Mouse (Mus musculus) forebrain, embryonic 16.5 days (tissue): ENCODE data around the gene Gm43064. TPM values are rescaled to one million over a fixed set of nuclear protein-coding genes. Genes with fewer than 3 reads are reported as not detected.

Experiments used
- ATAC-seq: fragments of 200-750 bp; cut with Nextera tagmentation; 2 replicates; pipeline ENCODE4 v1.8.0; 2017; ENCODE audit warnings: mild to moderate bottlenecking, moderate library complexity
- H3K27ac ChIP-seq: fragments of 300-500 bp; sonication (generic); 2 replicates; pipeline ENCODE4 v1.5.1; 2014; ENCODE audit warnings: low read length, control low read depth
- H3K27me3 ChIP-seq: fragments of 300-500 bp; sonication (generic); replicated peaks from 2 replicates; pipeline ENCODE4 v1.6.1; 2014; ENCODE audit warnings: low read length; ENCODE audit not compliant: control insufficient read depth, insufficient read depth
- H3K36me3 ChIP-seq: fragments of 300-500 bp; sonication (generic); 2 replicates; pipeline ENCODE4 v1.6.1; 2014; ENCODE audit not compliant: control insufficient read depth, insufficient read depth
- H3K4me1 ChIP-seq: fragments of 300-500 bp; sonication (generic); replicated peaks from 2 replicates; pipeline ENCODE4 v1.6.1; 2014; ENCODE audit warnings: low read length; ENCODE audit not compliant: control insufficient read depth, insufficient read depth
- H3K4me2 ChIP-seq: fragments of 300-500 bp; sonication (generic); 2 replicates; pipeline ENCODE4 v1.6.1; 2014; ENCODE audit warnings: mild to moderate bottlenecking, low read length, control low read depth
- H3K4me3 ChIP-seq: fragments of 300-500 bp; sonication (generic); replicated peaks from 2 replicates; pipeline ENCODE4 v1.5.1; 2014; ENCODE audit warnings: mild to moderate bottlenecking, low read length, control low read depth
- H3K9ac ChIP-seq: fragments of 300-500 bp; sonication (generic); replicated peaks from 2 replicates; pipeline ENCODE4 v1.6.1; 2014; ENCODE audit warnings: low read depth, low read length, control low read depth
- H3K9me3 ChIP-seq: fragments of 300-500 bp; sonication (generic); 2 replicates; pipeline ENCODE4 v1.6.1; 2016; ENCODE audit warnings: low read length; ENCODE audit not compliant: control insufficient read depth
- WGBS: fragments of 180-500 bp; shearing (Covaris S2); extraction: QIAGEN DNeasy Blood & Tissue Kit; methylation state at CpG from one replicate; pipeline ENCODE4 v1.1.7; 2014; 5-methylcytosine and 5-hydroxymethylcytosine counted together
- polyA plus RNA-seq: library from polyadenylated mRNA; unstranded; fragments of >200 nt; fragmentation: Nextera tagmentation; extraction: Ambion mirVana; gene quantifications from 2 replicates; pipeline ENCODE4 v1.2.1, GENCODE M21; 2015

The Gm43064 gene
- polyA plus RNA-seq, 1 experiment from 2014 or later: 0.13 TPM

GRCm38 (mm10) chr3:103858881-103859801 lies 49.8 kb downstream of the Gm43064 start, which contains the start of gene Ptpn22:
Gene Ptpn22, plus strand, starts transcription at chr3:103859795.
- ATAC-seq: no peak
- Histone ChIP-seq H3K4me3 (no peak within 1 kb of the TSS), H3K27me3 (no peaks in the 10 kb centered on the region), H3K4me1 (no peaks in the 10 kb centered on the region), H3K36me3 (no peaks in the 10 kb centered on the region), H3K9me3 (no peaks in the 10 kb centered on the region), H3K4me2 (no peak within 1 kb of the TSS), H3K9ac (no peak within 1 kb of the TSS), H3K27ac (no peak within 1 kb of the TSS)
- WGBS: 79% methylated on average over 12 of the region's 12 CpGs

GRCm38 (mm10) chr3:103859851-103860391 lies 50.5 kb downstream of the Gm43064 start:
- Histone ChIP-seq H3K36me3 (no peaks in the 10 kb centered on the region), H3K4me1 (no peaks in the 10 kb centered on the region), H3K4me2 (no peak overlapping the region), H3K27ac (no peak overlapping the region), H3K27me3 (no peaks in the 10 kb centered on the region), H3K4me3 (no peak overlapping the region), H3K9me3 (no peaks in the 10 kb centered on the region), H3K9ac (no peak overlapping the region)
- WGBS: 54% methylated on average over 6 of the region's 6 CpGs
- ATAC-seq: no peak

GRCm38 (mm10) chr3:103862721-103863220 lies 53.4 kb downstream of the Gm43064 start:
- Histone ChIP-seq H3K36me3 (no peaks in the 10 kb centered on the region), H3K4me3 (no peak overlapping the region), H3K9ac (no peak overlapping the region), H3K4me1 (no peaks in the 10 kb centered on the region), H3K27ac (no peak overlapping the region), H3K27me3 (no peaks in the 10 kb centered on the region), H3K4me2 (no peak overlapping the region), H3K9me3 (no peaks in the 10 kb centered on the region)
- no peak for ATAC-seq
- 88% methylated on average over 4 of the region's 4 CpGs for WGBS

DNA sequence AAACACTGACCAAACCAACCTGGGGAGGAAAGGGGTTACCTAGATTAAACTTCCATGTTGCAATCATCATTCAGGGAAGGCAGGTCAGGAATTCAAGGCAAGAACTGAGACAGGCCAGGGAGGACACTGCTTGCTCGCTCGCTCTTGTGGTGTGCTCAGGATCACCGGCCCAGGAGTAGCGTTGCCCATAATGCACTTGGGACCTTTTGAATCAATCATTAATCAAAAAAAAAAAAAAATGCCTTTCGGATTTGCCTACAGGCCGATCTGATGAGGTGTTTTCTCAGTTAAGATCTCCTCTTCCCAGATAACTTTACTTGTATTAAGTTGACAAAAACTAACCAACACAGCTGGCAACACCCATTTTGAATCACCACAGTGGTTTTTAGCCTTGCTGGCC lies 54.8 kb downstream of the Gm43064 start:
- no peak overlapping the region for H3K4me3 ChIP-seq
- H3K27ac ChIP-seq: no peak overlapping the region
- H3K4me2 ChIP-seq: no peak overlapping the region
- no peak overlapping the region for H3K9ac ChIP-seq
- no peaks in the 10 kb centered on the region for H3K27me3 ChIP-seq
- WGBS: 90% methylated on average over 6 of the region's 6 CpGs
- H3K4me1 ChIP-seq: no peaks in the 10 kb centered on the region
- no peak for ATAC-seq
- no peaks in the 10 kb centered on the region for H3K36me3 ChIP-seq
- H3K9me3 ChIP-seq: no peaks in the 10 kb centered on the region

DNA sequence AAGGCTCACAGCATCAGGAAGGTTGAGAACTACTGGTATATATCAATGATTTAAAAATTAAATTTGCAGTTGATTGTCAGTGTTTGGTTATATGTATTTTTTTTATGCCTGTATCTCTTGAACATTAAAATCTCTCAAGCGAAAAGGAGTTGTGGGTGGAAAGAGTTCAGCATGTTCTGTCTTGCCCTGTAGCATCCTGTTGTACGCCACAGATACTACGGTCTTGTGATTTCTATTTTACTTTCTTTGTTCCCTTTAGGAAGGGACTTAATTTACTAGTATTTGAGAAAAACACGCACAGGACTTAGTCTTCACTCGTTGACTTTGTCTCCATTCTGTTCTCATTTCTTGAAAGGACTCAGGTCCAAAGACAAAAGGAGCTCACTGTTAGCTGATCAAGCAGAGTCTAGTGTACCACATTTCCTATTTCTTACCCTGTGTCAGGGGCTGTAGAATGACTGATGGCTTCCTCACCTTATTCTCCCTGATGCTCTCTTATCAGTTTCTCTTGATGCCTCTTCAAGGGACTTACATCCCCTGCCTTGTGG lies 58.1 kb downstream of the Gm43064 start:
- Histone ChIP-seq H3K36me3 (no peaks in the 10 kb centered on the region), H3K27me3 (no peaks in the 10 kb centered on the region)
- 92% methylated on average over 5 of the region's 5 CpGs for WGBS

GRCm38 (mm10) chr3:103868008-103868407 lies 58.6 kb downstream of the Gm43064 start:
- Histone ChIP-seq H3K27me3 (no peaks in the 10 kb centered on the region), H3K4me2 (no peak overlapping the region), H3K9ac (no peak overlapping the region), H3K36me3 (no peaks in the 10 kb centered on the region), H3K9me3 (no peaks in the 10 kb centered on the region), H3K4me3 (no peak overlapping the region), H3K27ac (no peak overlapping the region), H3K4me1 (no peaks in the 10 kb centered on the region)
- ATAC-seq: no peak
- WGBS: 91% methylated on average over 4 of the region's 4 CpGs

More for the DNA sequence above, 58.1 kb downstream of the Gm43064 start:
- H3K4me3 ChIP-seq: no peak overlapping the region
- H3K4me1 ChIP-seq: no peaks in the 10 kb centered on the region
- H3K9me3 ChIP-seq: no peaks in the 10 kb centered on the region
- H3K4me2 ChIP-seq: no peak overlapping the region
- no peak overlapping the region for H3K27ac ChIP-seq
- H3K9ac ChIP-seq: no peak overlapping the region
- no peak for ATAC-seq

DNA sequence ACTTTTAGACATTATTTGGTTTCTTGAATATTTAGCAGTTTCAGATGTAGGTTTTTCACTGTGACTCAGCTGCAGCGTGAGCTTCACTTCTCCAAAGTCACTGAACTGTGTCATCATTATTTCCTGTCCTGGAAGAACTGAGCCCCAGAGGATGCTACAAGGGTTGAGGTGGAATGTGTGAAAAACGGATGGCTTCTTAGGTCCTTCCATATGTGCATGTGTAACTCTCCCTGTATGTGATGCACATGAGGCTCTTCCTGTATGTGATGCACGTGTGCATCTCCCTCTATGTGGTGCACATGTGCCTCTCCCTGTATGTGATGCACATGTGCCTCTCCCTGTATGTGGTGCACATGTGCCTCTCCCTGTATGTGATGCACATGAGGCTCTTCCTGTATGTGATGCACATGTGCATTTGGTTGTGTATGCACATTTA lies 63.3 kb downstream of the Gm43064 start:
- H3K4me3 ChIP-seq: no peak overlapping the region
- no peak overlapping the region for H3K27ac ChIP-seq
- H3K36me3 ChIP-seq: no peaks in the 10 kb centered on the region
- H3K4me1 ChIP-seq: no peaks in the 10 kb centered on the region
- H3K4me2 ChIP-seq: no peak overlapping the region
- H3K27me3 ChIP-seq: no peaks in the 10 kb centered on the region
- H3K9ac ChIP-seq: no peak overlapping the region
- H3K9me3 ChIP-seq: no peaks in the 10 kb centered on the region
- no peak for ATAC-seq
- WGBS: 72% methylated on average over 3 of the region's 3 CpGs

GRCm38 (mm10) chr3:103874329-103874728 lies 65.0 kb downstream of the Gm43064 start:
- Histone ChIP-seq H3K4me2 (no peak overlapping the region), H3K9me3 (no peaks in the 10 kb centered on the region), H3K27ac (no peak overlapping the region), H3K9ac (no peak overlapping the region), H3K36me3 (no peaks in the 10 kb centered on the region), H3K4me1 (no peaks in the 10 kb centered on the region), H3K4me3 (no peak overlapping the region), H3K27me3 (no peaks in the 10 kb centered on the region)
- ATAC-seq: no peak
- WGBS: 72% methylated on average over 7 of the region's 7 CpGs

DNA sequence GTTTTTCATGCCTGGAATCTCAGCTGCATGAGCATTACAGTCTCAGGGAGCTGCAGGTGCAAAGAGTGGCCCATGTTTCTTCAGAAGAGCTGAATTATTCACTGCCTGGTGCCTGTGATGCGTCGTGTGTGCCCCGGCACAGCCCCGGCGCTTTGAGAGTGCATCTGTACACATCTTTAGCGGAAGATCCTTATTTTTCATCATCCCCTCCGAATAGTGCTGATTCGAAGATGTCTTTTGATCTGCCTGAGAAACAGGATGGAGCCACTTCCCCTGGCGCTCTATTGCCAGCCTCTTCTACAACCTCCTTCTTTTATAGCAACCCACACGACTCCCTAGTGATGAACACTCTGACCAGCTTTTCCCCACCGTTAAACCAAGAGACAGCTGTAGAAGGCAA lies 76.6 kb downstream of the Gm43064 start:
- WGBS: 78% methylated on average over 11 of the region's 11 CpGs
- H3K4me2 ChIP-seq: no peak overlapping the region

More for the DNA sequence above, 76.6 kb downstream of the Gm43064 start:
- Histone ChIP-seq H3K36me3 (no peaks in the 10 kb centered on the region), H3K4me3 (no peak overlapping the region), H3K27ac (no peak overlapping the region), H3K27me3 (no peaks in the 10 kb centered on the region), H3K9ac (no peak overlapping the region), H3K4me1 (no peaks in the 10 kb centered on the region), H3K9me3 (no peaks in the 10 kb centered on the region)
- no peak for ATAC-seq
